Mouse (Mus musculus) gastrocnemius, adult 18-20 months (tissue): ENCODE measurements around the gene Kif28. TPM values are rescaled to one million over a fixed set of nuclear protein-coding genes. Genes with fewer than 3 reads are reported as not detected.
"Not testable (repeated sequence)": the region's sequence is repeated elsewhere in the genome, so short reads cannot be mapped to it uniquely, and the experiment has no call there.

Experiments used
- DNase-seq: peaks from one replicate; pipeline ENCODE4 v3.0.0; 2021; ENCODE audit warnings: low spot score
- long read RNA-seq, 2 experiments: library from polyadenylated mRNA; stranded (forward); transcript quantifications; one replicate each; pipeline ENCODE4 v2.0.0; 2021
- total RNA-seq, 2 experiments: library from RNA; stranded (reverse); gene quantifications; 2 replicates each; pipeline ENCODE4 v1.2.3; 2021

Kif28 gene
- under 1 TPM; 0.07 to 0.11 TPM for total RNA-seq
- long read RNA-seq, experiment 1 = 0 reads
- long read RNA-seq, experiment 2 = 0 reads

DNA sequence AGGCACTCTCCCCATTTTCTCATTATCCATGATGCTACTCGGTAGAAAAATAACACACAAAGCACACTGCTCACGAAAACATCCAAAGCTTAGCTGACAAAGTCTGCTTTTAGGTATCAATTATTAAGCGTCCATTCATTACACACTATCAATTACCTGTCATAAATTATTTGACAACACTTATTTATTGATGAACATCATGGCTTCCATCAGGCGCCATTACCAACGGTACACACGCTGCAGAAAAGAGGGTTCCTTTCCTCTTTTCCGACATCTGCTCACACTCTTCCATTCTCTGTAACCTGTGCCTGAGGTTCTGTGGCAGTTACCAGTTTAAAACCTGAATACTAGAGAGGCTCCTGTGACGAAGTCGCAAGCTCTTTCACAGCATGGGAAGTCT, at the start of gene Kif28:
Gene Kif28 (minus strand): TSS at position 101 of the 400 bp plus-strand sequence.
- DNase-seq = no peak

DNA sequence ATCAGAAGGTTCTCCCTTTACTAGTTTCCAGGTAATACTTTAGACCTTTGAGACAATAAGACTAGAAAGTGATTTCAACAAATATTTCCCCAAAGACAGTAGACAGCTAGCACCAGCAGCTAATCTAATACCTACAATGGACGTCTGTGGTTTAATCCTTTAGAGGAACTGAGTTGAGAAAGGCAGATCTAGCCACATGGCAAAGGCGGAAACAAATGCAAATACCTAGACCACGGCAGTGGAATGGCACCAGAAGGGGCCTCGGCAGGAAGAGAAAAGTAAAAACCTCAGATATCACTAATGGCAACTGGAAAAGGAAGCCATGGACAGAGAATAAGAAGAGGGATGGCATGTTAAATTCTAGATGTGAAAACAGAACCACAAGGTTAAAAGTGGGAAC, 42.2 kb upstream of the Kif28 start:
- DNase-seq = no peak

DNA sequence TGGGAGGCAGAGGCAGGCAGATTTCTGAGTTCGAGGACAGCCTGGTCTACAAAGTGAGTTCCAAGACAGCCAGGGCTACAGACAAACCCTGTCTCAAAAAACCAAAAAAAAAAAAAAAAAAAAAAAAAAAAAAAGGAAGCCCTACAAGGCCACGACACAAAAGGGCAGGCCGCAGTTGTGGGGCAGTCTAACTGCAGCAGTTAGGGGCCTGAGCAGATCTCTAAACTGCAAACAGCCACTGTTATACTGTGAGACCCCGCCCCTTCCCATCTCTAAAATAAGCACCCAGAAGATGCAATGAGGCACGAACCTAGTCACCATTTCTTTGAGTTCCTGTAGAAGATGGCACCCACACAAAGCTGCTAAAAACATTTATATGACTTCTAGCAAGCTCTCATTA, 40.4 kb upstream of the Kif28 start:
- no peak for DNase-seq

DNA sequence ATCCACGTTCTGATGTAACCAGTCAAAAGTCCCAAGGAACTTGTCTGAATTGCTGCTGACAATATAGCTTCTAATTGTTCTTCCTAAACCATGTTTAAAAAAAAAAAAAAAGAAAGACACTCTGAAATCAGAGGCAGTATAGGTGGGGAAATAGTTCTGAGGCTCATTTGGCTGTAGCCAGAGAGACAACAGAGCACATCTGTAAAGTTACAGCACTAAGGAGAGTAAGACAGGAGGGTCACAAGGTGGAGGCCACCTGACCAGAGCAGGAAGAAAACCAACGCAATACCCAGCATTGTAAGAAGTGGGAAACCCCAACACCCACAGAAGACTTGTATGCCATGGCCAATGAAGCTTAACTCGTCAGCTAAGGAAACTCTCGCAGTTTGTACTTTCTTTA, 39.0 kb upstream of the Kif28 start:
- DNase-seq = no peak

DNA sequence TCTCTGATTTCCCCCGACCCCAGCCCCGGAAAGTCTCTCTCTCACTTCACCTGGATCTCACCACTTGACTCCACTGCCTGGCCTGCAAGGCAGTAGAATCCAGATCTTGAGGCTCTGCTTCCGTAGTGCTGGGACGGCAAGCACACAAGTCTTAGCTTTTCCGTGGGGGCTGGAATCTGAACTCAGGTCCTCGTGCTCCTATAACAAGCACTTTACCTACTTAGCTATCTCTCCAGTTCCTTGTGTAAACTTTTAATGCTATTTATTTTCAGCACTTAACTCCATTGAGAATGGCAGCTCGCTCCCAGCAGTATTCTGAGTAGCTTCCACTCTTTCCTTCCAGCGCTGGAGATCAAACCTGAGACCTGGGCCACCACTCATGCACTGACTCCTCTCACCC, 31.8 kb upstream of the Kif28 start:
- DNase-seq = no peak

DNA sequence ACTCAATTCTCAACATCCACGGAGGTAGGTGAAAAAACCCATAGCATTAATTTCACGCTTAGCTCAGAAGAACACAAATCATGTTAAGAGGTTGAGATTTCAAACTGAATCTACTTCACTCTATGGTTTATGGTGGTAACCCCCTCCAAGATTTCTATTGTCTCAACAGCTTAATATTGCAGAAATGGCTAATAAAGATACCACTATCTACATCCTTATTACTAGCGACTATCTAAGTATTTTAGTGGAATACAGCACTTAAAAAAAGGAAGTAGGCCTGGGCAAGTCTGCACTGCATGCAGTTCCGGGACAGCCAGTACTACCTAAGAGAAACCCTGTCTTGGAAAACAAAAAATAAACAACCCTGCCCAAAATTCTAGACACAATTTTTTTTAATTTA, 15.5 kb upstream of the Kif28 start:
- DNase-seq = no peak

DNA sequence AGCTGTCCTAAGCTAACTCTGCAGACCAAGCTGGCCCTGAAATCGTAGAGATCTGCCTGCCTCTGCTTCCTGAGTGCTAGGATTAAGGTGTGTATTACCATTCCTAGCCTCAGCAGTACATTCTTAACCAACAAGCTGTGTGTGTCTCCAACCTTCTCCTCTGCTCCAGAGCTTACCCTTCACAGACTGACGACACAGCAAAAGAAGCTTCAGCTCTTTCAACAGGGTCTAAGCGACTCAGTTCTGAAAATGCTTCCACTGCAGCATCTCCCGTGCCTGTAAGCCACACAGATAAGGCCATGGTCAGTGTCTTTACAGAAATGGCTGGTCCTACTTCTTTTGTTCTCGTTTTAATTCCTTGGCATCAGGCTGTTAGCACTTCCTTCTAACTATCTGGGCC, 15.0 kb upstream of the Kif28 start:
- DNase-seq = no peak

DNA sequence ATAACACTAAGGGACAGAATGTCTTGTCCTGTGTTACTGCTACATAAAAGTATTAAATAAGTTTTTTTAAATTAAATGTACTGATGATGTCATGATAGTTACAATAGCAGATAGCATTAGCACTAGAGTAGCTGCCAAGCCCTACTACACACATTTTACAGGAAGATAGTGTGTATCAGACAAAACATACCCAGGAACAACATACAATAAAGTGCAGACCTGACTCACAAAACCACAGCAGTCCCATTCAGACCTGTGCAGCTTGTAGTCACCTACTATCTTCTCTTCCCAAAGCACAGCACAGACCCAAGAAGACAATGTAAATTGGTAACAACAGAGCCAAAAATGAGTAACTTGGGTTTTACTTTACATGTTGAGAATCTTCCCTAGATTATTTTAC, 11.4 kb upstream of the Kif28 start:
- no peak for DNase-seq

DNA sequence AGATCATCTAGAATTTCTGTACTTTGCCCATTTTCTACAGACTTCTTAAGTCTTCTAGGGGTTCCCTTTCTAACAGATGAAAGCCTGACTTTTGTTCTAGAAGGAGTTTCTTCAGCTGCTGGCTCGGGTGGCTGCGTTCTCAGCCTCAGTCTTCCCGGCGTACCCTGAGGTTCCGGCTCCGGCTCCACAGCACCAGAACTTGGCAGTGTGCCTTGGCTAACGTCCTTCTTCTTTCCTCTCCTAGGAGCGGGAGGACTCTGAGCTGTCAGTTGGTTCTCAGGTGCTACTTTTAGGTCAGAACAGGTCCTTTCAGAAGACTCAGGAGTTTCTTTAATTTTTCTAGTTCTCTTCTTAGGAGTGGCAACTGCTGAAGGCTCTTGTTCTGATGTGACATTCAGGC, 7.9 kb upstream of the Kif28 start:
- peak; percentile 14 for DNase-seq

DNA sequence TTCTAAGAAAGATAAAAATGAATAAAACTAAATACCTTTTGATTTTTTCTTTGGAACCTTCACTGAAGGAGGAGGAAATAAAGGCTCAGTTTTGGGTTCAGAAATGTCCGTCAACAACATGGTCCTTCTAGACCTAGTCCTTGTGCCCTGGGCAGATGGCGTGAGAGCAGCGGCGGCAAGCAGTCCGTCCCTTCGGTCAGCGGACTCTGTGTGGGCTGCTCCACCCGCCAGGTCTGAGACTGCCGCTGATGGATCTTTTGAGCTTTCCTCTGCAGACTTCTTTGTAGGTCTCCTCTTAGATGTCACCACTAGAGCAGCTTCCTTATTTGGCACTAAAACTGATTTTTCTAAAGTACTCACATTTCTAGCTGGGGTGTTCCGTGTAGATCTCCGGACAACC, 7.2 kb upstream of the Kif28 start:
- no peak for DNase-seq

DNA sequence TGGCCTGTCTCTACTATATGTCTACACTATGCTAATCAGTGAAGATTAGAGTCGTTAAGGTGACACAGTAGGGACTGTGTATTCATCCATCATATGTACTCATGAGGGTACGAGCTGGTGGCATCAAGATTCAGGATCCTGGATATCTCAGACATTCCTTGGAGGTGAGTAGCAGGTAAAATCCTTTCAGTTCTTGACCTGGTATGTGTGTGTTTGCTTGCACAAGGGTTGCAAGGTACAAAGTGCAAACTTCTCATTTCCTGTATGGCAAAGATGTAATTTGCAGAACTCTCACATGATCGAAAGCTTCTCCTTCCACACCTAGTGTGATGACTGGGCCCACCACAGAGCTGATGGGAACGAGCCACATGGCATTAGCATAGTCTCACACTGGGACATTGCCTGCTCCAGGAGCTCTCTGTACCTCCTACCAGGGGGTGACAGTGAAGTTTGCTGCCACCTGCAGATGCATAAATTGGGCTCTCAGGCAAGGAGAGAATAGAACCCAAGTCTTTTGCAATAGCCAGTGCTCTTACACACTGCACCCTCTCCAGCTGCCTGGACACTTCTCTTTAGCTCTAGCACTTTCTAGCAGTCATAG, 1.4 kb downstream of the Kif28 start:
- DNase-seq = no peak

DNA sequence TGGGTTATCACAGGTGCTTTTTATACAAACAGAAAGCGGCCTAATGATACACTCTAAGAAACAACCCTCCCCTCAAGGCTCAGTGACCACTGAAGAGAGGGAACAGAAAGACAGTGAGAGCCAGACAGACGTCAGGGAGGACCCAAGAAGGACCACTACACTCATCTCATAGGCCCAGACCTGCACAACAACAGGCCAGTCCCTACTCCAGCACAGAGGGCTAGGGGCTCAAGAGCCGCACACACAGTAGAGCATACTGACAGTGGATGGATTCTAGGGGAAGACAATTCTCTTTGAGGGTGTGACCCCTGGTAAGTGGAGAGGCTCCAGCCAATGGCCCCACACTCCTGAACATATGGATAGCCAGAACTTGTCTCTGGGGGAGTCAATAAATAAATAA, 8.6 kb downstream of the Kif28 start:
- DNase-seq = no peak

DNA sequence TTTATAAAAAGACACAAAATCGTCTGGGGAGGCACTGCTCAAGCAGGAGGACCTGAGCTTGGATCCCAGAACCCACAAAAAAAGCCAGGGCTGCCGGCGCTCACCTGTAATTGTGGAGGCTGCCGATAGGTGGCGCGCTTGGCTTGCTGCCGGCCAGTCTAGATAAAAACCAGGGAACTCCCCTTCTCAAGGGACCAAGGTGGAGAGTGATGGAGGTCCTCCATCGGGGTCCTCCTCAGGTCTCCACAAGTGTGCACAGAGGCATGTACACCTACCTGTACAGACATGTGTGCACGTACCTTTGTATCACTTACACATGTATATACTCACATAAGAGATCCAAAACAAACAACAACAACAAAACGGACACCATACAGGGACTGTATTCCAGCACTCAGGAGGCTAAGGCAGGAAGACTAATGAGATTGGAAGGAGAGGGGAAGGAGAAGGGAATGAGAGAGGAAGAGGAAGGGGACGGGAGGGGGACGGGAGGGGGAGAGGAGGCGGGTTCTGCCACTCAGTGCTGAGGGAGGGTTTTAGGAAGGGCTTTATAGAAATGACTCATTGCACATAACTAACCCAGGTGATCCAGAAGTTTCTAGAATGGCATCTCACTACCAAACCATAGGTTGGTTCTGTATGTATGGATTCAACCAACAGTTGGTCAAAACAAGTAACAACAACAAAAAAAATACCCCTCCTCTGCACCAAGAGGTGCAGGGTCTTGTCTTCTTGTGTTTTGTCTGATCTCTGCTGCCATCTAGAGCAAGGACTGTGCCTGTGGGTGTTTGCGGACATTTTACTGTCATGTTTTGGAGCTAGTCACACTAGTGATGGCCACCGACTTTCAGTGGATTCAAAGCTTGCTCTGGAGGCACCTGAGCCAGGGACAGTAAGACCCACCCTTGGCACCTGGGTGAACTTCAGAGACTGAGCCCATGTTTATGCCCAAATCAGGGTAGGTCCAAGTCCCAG, 10.3 kb downstream of the Kif28 start:
- peak; percentile 54 for DNase-seq

DNA sequence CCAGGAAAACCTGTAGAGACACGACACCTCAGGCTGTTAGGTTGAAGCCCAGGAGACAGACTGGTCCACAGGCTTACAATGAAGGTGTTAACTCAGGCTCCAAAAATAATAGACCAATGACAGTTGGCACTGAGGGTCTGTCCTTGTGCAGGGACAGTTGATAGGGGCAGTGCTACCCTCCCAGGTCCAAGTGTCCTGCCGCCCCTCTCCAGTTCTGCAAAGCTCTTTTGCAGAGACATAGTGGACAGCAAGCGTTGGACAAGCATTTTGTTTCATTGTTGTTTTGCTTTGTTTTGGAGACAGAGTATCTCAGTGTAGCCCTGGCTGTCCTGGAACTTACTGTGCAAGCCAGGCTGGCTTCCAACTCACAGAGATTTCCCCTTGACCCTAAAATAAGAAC, 13.7 kb downstream of the Kif28 start:
- no peak for DNase-seq

DNA sequence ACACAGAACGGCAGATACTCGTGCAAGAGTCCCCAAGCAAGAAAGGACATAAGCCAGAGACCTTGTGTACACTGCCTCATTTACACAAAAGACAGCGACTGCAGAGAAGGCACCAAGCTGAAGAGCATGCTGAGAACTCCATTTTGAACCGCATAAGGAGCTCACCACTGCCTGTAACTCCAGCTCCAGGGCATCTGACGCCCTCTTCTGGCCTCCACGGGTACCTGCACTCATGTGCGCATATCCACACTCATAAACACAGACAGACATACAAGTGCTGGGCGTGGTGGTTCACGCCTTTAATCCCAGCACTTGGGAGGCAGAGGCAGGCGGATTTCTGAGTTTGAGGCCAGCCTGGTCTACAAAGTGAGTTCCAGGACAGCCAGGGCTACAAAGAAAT, 16.4 kb downstream of the Kif28 start:
- DNase-seq = no peak

DNA sequence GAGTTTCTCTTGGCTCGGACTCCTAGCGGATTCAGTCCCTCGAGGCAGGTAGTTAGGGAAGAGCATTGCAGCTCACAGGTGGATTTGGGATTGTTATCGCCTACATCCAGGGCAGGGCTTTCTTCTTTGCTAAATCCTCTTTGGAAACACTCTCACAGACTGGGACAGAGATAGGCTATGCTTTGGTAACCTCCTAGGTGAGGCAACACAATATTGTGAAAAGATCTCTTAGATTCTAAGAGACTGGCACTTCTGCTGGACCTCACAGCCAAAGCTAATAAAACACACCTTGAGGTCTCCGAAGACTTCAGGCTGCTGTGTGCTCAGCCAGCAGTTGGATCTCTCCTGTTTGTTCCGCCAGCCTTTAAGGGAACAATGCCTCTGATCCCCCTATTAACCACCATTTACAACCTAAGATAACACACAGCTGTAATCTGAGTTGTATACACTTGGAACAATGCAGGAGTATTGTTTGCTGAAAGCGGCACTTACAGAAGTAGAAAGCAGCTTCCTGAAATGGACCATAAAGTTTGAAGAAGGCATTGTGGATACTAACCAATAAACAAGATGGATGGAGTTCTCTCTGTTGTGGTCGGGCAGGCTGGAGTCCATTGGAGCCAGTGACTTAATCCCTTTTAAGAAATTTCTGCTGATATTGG, 22.1 kb downstream of the Kif28 start:
- DNase-seq = no peak

DNA sequence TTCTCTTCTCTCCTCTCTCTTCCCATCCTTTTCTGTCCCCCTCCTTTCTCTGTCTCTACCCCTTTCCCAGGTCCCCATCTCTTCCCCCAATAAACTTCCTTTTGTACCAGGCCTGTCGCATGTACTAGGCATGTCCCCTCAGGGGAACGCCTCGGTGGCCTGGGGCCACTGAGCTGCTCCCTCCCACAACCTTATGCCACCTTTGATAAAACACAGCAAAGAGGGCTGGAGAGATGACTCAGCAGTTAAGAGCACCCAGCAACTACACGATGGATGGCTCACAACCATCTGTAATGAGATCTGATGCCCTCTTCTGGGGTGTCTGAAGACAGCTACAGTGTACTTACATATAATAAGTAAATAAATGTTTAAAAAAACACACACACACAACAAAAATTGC, 29.3 kb downstream of the Kif28 start:
- DNase-seq = no peak

DNA sequence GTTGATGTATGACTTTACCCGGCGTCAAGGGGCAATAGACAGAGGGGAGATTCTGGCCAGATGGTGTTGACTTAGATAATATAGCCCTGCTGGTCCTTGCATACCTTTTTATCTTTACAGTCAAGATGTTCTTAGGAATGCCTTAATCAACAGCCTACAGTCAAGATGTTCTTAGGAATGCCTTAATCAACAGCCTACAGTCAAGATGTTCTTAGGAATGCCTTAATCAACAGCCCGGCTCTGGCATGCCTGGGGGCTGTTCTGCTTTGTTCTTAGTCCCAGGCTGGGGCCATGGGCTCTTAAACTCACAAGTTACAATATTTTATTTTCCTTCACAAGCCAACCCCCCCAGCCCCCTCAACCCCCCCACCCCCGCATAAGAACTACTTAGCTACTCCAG, 29.8 kb downstream of the Kif28 start:
- DNase-seq = not testable (repeated sequence)

DNA sequence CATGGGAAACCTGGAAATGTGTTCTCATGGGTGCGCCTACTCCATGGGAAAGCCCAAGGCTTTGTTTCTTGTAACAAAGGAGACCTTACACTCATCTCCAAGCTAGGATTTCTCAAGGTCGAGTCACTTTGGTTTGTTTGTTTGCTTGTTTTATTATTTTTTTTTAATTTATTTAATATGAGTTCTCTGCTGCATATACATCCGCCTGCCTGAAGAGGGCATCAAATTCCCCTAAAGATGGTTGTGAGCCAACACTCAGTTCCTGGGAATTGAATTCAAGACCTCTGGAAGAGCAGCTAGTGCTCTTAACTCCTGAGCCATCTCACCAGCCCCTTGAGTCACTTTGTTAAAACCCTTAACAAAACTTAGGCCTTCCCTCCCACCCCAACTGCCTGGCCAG, 31.7 kb downstream of the Kif28 start:
- no peak for DNase-seq

DNA sequence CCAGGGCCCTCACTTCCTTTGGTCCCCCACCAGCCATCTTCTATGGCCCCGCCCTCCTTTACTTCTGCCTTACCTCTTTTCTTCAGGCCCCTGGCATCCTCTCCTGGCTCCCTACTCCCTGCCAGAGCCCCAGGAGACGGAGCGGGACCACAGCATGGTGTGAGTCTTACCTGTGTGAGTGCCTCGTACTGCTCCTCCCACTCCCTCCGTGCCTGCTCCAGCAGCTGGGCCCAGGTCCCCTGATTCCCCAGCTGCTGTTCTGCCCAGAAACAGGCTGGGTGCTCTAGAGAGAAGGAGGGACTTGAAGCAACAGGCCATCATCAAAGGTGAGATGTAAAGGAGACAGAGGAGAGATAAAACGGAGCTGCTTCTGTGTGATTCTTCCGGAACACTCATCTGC, 32.4 kb downstream of the Kif28 start:
- no peak for DNase-seq

DNA sequence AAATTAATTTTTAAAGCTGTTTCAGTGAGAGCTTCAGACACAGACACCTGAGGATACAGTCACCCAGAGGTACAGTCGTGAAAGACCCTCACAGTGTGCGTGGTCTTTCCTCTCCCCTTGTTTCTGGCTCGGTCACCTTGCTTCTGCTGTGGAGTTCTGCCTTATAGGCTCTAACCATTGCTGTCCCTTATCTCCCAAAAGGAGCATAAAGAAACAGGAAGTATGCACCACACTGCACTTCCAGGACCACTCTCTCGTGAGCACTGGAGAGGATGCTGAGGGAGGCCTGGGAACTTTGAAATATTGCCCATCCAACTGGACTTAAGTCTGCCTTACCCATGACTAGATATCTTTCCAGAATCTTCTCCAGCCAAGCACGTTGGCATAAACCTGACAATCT, 34.3 kb downstream of the Kif28 start:
- no peak for DNase-seq

DNA sequence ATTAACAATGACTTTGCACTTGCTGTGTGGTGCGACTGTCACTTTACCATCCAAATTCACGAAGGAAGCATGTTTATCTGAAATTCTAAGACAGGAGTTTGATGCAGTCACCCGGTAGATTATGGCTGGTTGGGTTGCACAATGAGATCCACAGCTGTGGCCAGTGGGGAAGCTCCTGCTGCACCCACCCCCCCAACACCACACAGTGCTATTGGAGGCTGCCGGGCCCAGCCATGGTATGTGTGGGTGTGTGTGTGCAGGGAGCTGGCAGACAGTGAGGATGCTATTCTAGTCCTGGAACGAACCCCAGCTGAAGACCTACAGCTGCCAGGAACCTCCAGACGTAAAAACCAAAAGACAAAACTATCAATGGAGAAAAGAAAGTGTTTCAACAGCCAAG, 35.7 kb downstream of the Kif28 start:
- DNase-seq = peak; percentile 73

DNA sequence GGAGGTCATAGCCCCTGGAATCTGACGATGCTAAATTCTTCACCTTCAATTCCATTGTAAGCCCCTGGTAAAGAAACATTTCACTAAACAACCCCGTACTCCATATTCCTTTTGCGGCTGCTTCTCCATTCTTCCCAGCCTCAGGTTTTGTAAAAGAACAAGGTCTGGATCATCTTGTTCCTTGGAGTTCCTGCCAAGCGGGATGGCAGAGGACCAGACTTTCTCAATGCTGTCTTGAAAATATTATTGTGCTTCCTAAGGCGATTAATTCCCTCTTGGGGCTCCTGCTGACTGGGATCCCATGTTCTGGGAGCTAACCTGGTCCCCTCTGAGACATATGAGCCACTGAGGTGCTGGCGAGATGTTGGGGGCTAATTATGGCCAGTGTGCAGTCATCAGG, 39.9 kb downstream of the Kif28 start:
- peak; percentile 83 for DNase-seq
